Mouse (Mus musculus): ENCODE results near the gene Dlx3.

Gene Dlx3

DNA sequence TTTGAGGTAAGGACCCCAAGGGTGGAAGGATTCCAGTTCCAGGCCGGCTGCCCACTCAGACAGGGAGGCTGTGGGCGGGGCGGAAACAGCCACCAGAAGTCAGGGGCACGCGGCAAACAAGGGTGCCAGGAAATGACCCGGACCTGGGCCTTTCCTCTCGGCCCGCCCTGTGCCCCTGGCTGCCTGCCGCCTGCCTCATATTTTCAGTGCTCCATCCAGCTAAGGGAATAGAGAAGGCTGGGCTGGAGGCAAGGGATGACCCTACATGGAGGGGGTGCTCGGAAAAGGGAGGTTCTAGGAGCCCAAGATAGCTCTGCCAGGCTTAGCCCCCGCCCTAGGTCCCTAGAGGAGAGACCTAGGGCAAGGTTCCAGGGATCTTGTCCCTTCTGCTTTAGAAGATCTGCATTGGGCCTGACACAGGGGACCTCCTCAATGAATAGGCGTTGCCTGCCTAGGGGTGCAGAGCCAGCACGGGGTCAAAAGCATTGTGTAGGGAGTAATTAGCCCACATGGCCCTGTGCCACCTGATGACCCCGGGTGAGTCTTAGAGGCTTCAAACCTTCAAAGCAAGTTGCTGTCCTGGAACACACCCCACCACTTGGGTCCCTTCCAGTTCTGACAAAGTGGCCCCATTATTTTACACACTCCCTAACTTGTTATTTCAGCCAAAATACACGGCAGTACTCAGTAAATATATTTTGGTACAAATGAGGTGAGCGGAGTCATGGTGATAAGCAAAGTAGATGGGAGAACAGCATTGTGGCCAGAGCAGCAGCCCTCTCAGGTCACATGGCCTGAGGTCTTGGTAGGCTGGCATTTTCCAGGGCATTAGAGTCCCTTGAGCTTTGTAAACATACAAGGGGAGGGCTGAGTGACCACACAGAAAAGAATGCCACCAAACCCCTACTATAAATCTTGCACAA lies 30.8 kb upstream of the Dlx3 start:
- DNase-seq (ENCODE audit: inconsistent ontology term) = no peak

DNA sequence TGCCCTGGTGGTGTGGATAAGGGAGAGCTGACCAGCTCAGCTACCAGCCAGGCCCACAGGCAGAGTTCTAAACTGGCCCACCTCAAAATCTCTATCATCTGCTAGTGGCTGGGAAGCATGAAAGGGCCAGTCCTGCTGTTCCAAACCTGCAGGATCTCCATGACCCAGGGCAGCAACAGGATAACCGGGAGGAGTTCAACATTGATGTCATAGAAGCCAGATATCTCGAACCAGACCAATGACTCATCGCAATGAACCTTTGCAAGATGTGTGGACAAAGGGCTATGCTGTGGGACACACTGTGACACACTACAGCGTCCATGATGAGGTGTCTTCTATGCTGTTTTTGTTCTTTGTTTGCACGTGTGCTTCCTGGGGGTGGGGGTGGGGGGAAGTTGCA lies 26.8 kb upstream of the Dlx3 start:
- DNase-seq (ENCODE audit: inconsistent ontology term) = no peak

DNA sequence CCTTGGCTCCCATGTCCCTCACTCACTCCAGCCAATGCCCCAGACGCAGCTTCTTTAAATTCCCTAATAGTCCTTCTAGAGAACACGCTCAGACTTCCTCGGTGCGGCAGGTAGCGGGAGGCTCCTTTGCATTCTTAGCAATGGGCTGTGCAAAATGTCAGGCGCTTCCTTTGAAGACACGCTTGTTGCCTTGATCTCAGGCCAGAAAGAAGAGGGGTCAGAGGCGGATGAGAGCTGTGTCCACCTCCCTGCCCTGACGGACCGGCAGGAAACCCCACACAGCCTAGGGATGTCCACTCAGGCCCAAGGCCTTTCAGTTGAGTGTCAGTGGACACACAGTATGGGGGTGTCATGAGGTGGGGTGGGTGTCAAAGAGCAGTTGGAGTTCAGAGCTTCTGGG lies 24.3 kb upstream of the Dlx3 start:
- DNase-seq (ENCODE audit: inconsistent ontology term) = no peak

DNA sequence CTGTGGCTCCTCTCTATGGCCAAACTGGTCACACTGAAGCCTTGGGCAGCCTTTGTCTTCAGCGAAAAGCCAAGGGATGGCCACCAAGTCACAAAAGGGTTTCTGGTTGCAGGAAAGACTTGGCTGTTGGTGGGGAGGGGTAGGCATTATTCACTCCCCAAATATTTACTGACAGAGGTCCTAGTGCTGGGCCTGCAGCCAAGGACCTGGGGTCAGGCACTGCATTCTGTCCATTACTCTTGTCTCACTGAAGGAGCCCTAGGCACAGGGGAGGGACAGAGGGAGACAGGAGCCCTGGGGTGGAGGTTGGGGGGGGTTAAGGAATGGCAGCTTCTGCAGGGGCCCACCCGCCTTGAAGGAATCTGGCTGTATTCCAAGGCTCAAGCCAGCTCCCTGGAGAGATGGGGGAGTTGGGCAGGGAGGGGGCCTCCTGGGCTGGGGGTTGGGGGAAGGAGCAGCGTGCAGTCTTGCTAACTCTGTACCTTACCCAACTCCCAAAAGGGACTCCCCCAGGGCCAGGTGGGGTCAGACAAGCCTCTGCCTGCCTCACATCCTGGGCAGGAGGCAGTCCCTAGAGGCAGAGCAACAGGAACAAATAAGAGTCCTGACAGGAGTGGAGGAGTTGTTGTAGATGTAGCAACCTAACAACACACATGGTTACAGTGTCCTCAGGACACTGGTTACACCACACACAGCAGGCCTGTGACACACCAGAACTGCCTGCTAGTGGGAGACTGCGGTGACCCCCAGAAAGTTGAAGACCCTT lies 23.1 kb upstream of the Dlx3 start:
- peak; percentile 93 for DNase-seq (ENCODE audit: inconsistent ontology term)

DNA sequence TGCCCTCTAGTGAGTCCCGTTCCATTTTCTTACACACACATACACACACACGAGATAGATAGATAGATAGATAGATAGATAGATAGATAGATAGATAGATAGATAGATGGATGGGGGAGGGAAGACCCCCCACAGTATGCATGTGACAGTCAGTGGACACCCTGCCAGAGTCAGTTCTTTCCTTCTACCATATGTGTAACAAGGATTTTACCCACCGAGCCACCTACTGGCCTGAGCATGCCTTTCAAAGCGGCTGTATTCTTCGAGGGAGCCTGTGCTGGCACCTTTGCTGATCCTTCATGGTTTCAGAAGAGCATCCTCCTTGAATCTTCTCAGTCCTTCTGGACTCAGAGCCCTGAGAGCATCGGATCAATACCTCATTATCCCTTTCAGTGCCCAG lies 22.0 kb upstream of the Dlx3 start:
- DNase-seq (ENCODE audit: inconsistent ontology term) = no peak

DNA sequence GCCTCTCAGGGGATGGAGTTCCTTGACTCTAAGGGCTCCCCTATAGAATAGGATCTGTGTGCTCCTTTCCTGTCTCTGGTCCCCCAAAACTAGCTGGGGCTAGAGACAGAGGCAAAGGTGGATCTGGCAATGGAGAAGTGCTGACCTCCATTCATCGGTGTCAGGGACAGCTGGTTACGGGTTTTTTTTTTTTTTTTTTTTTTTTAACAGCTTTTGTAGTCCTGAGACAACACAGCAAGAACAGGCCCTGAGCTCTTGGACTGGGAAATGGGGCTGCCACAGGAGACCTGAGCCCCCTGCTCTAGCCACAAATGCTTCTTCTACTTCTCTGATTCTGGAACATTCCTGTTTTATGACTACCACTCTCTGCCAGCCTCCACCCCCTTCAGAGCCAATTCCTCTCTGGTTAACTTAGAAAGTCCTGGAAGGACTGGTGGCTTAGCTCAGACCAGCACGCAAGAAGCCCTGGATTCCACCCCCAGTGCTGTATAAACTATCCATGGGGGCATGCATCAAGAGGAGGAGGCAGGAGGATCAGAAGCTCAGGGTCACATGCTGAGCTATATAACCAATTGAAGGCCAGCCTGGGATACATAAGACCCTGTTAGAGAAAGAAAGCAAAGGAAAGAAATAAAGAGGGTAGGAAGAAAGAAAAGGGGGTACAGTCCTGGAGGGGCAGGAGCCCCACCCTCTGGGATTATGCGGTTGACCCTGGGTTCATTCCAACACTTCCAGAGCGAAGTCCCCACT lies 21.4 kb upstream of the Dlx3 start:
- DNase-seq (ENCODE audit: inconsistent ontology term) = peak; percentile 69

DNA sequence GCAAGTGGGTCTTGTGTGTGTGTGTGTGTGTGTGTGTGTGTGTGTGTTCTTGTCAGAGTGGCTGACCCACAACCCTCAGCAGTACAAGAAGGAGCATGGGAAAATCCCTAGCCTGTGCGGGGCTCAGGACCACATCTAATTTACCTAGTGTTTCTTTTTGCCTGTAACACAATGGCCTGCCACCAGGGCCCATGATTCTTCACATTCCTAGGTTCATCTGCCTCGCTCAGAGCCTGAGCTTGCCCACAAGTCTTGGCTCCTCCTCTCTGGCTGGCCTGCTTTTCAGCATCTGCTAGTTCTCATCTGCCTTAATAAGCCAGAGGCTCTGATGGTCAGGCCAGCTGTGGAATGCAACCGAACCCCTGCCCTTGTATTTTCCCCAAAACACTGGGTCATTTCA lies 19.5 kb upstream of the Dlx3 start:
- peak; percentile 57 for DNase-seq (ENCODE audit: inconsistent ontology term)

DNA sequence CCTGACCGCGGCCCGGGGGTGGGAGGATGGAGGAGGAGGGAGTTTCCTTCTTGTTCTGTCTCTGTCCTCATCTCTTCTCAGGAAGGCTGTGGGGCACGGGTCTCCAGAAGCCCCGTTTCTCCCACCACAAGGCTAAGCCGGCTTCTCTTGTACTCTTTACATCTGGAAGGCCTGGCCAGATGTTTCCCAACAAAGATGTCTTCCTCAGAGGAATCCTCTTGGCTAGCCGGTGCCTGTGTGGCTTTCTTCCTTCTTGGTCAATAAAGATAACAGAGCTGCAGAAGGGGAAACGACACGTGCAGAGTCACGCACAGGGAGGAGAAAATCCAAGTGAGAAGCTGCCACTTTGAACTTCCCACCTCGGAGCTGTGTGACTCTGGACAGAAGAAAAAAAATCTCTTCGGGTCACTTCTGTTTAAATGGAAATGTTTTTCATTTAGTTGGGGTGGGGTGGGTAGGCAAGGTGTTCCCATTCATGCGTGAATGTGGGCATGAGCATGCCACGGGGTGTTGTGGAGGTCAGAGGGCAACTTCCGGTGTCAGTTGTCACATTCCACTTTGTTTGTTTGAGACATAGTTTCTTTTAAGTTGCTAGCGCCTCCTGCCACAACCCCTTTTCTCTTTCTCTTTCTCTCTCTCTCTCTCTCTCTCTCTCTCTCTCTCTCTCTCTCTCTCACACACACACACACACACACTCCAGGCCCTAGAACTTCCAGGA lies 18.7 kb upstream of the Dlx3 start:
- DNase-seq (ENCODE audit: inconsistent ontology term) = no peak

DNA sequence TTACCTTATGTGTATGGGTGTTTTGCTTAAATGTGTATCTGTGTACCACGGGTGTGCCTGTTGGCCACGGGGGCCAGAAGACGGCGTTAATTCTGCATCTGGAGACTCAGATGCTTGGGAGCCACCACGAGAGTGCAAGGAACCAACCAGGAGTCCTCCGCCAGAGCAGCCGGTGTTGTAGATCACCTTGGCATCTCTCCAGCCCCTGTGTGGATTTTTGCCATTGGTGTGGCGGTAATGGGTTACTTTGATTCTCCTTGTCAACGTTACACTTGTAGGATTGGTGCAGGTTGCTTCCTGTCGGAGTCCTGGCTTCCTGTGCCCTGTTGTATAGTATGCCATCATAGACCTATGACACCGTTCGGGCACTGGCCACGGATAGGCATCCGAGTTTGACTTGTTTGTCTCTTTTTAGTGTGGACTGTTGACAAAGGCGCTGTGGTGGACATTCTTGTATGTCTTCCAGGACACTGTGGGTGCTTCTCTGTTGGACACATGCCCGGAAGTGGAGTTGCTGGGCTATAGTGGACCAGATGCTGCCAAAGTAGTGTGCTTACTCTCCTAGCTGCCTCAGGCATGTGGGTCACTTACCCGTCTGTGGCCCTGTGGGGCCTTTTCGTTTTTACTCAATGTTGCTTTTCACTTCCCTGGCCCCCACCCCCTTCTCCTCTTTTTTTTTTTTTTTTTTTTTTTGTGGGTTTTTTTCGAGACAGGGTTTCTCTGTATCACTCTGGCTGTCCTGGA lies 17.6 kb upstream of the Dlx3 start:
- peak; percentile 93 for DNase-seq (ENCODE audit: inconsistent ontology term)

DNA sequence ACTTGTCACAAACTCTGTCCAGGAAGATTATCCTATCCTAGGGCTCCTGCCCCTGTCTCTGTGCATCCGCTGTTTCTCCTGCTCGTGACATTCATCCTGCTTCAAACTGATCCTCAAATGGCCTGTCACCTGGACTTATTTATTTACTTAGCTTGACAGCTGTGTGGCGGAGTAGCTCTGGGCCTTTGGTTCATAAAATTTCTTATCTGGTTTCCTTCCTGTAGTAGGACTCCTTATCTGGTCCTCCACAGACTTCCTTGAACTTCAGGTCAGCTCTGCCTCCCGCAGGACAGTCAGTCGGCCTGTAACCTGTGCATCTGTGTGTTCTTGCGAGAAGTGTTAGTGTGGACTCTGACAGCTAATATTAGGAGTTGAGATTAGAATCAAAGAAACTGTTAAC lies 15.7 kb upstream of the Dlx3 start:
- DNase-seq (ENCODE audit: inconsistent ontology term) = no peak

DNA sequence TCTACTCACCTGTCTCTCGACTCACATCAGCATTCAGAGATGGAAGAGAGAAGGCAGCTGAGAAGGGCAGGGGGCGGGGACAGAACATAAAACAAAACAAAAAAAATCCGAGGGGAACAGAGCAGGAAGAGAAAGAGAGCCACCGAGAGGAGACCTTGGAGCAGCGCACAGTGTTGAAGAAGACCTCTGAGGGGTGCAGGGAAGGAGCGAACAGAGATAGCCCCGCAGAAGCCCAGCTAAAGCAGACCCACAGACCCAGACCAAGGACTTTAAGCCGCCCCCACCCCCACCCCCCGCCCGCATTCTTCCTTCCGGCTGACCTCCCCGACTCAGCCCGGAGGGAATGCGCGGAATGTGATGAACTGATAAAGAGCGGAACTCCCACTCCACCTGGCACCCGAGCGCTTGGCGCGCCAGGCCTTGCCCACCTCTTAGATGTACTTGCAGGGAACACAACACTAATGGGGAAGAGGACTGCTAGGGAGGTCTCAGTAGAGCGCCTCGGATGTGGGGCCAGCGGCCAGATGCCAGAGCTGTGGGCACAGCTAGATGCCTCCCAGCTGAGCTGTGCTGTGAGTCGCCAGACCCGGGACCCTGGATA lies 14.5 kb upstream of the Dlx3 start:
- peak; percentile 92 for DNase-seq (ENCODE audit: inconsistent ontology term)

DNA sequence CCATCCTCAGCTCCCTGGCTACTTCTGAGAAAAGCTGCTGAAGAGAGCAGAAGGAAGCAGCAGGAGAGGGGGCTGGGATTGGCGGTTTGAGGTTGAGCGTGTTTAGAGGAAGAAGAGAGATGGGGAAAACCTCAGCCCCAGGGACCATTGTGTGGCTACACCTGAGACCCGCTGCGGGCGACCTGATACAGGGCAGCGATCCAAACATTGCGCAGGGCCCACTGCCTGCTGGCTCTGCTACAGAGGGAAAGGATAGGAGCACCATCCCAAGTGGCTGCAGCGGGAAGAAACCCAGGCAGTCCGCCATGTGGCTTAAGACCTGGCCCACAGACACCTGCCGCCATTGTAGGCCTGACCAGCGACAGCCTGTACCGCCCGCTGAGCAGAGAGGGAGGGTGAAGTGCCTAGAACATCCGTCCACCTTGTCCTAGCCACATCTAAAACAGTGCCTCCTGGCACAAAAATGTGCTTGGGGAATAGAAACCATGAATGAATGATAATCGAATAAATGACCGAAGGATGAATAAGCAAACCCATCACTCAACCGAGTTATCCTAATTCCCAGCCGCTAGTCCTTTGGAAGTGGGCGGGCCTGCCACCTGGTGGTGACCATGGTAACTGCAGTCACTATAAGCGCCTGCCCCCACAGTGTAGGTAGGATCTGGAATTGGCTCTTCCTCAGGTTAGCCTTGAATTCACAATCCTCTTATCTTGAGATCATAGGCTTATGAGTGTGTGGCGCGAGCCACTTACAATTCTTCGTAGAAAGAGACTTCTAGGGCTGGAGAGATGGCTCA lies 13.3 kb upstream of the Dlx3 start:
- peak; percentile 93 for DNase-seq (ENCODE audit: inconsistent ontology term)

DNA sequence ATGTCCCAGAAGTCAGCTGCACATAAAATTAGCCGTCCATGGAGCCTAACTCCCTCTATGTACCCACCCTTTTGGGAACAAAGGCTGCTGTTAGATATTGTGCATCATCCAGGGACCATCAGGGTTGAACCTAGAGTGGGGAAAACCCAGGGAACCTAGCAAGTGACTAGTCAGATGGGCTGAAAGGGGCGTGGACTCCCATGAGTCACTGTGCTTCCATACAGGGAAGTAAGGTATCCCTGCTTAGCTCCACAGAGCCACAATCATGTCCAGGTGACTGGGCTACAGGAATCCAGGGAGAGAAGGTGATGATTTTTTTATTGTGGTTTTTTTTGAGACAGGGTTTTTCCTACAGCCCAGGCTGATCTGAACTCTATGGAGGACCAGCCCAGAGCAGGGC lies 10.9 kb upstream of the Dlx3 start:
- DNase-seq (ENCODE audit: inconsistent ontology term) = no peak

DNA sequence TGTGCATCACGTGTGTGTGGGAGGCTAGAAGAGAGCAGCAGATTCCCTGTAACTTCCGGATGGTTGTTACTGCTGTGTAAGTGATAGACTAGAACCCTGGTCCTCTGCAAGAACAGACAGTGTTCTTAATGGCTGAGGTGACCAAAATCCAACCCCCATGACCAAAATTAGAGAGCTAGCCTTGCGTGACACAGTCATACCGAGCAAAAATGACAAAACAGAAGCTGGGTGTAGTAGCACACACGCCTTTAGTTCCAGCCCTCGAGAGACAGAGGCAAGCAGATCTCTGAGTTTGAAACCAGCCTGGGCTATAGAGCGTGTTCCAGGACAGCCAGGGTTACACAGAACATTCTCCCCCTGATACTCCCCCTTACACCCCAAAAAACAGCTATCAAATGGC lies 9.8 kb upstream of the Dlx3 start:
- DNase-seq (ENCODE audit: inconsistent ontology term) = no peak

DNA sequence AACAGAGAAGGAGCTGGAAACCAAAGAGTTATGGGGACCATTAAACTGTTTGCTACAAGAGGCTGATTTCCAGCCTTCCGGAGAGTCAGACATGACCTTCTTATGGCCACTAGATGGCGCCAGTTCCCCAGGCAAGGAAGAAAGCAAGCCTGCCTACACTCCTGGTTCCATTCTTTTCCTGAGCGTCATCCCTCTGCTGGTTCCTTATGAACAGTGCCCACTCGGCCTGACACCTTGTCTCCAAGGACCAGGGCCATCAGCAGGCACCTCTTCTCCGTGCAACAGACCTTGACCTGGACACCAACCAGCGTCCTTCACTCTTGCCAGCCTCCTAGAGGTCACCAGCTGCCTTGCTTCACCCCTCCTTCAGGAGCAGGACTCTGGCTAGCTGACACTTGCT lies 2.9 kb upstream of the Dlx3 start:
- peak; percentile 75 for DNase-seq (ENCODE audit: inconsistent ontology term)

DNA sequence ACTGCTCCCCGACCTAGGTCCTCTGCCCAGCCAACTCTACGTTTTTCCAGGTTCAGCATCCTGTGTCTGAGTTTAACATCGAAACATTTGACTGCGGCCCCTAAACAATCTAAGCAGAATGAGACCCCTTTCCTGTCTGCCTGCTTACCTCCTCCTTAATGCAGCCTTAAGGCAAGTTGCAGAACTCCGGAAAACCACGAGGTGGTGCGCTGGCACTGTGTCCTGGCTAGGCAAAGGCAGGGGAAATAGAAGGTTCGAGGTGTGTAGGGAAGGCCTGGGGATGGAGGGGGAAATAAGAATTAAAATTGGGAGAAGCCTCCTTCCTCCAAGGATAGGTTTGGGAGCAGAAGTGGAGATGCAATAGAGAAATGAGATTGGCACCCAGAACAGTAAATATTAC lies 1.4 kb upstream of the Dlx3 start:
- peak; percentile 52 for DNase-seq (ENCODE audit: inconsistent ontology term)

DNA sequence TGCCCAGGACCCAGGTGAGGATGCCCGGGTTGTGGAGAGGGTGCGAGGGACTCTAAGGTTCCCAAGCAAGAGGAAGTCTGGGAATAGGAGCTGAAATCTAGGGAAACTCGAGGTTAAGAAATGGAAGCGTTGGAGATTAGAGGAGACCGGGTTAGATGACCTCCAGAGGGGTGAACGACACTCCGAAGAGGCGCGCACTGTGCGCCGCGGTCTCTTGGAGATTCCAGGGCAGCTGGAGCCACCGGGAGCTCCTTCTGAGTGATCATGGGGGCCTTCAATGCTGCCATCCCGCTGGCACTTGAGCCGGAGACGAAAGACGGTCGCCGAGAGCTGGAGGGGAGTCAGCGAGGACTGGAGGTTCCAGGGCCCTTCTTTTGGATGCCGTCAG lies 708 bp downstream of the Dlx3 start:
- no peak for DNase-seq (ENCODE audit: inconsistent ontology term)

DNA sequence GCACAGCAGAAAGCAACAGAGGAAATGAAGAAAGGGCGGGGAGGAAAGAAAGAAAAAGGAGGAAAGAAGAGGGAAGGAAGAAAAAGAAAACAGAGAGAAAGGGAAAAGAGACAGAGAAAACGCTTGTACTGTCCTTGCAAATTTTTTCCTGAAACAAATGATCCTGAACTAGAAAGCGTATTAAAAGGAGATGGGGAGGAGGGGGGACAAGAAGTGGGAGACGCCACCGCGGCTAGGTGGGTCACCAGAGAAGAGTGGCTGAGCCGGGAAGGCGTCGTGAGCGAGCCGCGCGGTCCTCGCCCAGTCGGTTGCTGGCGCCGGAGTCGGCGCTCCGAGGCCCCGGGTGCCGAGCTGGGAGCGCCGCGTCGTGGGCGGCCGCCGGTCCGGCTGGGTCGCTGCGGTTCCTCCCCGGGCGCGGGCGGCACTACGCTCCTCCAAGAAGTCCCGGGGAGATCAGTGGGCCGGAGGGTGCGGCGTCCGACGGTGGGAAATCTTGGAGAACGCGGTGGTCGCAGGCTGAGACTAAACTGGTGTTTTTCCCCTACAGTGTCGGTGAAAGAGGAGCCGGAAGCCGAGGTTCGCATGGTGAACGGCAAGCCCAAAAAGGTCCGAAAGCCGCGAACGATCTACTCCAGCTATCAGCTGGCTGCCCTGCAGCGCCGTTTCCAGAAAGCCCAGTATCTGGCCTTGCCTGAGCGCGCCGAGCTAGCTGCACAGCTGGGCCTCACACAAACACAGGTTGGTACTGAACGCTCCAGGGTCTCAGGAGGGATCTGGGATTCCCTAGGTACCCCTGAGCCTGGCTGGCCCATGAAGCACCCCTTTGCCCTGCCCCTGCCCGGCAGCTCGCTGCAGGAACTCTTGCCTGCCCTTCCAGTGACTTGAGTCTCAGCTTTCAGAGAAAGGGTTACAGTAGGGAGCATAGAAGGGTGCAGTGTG lies 1.5 kb downstream of the Dlx3 start:
- DNase-seq (ENCODE audit: inconsistent ontology term) = no peak

DNA sequence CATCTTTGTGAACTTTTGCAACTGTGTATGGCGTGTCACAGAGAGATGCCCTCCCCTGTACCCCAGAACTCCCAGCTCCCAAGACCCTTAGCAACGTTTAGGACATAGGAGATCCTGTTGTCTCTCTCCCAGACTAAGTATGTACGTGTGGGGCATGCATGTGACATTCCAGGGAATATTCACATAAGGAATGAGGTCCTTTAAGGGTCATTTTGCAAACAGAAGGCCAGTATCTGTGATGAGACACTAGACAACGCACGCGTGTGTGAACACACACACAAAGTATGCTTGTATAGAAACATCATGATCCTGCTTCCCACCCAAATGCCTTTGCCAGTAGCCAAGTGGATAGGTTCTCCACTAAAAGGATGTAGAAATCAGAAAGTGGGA lies 2.2 kb downstream of the Dlx3 start:
- DNase-seq (ENCODE audit: inconsistent ontology term) = no peak

Data from Muller cell, postnatal 12 days (primary cell).